Mouse (Mus musculus) cerebellum, postnatal 10 days (tissue): ENCODE data around the gene Slc16a6.

ENCODE experiments used
- DNase-seq, 2 experiments: peaks; one replicate each; pipeline ENCODE4 v3.0.0; 2021; ENCODE audit warnings: mixed read lengths in 2 of 2

Gene Slc16a6

DNA sequence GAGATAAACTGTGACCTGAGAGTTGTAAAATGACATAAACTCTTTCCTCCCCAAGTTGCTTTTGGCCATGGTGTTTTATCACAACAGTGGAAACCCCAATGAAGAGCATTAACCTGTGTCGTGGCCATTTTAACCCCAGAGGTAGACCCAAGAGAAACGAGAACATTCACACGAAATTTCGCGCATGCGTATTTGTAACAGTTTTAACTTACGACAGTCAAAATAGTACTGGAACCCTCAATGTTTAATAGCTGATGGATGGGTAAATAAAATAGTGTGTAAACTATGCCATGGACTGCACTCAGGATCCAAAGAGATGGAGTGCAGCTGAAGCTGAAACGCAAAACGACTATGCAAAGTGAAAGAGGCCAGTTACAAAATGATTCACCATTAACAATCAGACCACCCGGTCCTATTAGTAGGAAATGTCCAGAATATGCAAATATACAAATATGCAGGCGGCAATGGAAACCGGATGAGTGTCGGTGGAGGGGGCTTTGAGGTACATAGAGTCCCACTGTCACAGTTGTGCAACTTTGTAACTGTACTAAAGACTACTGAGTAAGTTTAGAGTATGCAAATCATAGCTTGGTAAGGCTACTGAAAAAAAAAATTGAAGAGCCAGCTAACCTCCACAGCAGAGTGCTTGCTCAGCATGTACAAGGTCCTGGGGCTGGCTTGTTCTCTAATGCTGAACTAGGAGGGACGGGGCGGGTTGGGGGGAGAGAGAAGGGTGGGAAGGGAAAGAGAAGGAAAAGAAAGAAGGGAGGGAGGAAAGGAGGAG, 63.0 kb downstream of the Slc16a6 start:
- DNase-seq = no peak

DNA sequence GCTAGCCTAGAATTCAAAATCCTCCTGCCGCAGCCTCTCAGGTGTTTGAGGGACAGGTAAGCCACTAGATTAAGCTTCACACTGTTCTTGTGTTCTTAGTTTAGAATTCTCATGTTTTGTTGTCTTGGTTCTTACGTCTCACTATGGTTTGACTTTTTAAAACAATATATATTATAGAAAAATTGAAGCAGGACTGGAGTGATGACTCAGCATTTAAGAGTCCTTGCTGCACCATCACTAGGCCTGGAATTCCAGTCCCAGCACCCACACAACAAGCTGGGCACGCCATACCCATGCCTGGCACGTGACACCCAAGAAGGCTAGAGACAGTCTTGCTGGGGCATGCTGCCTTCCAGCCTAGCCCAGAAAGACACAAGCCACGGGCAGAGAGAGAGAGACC, 67.0 kb downstream of the Slc16a6 start:
- no peak for DNase-seq
